Mouse (Mus musculus) hindbrain, embryonic 15.5 days (tissue): Measurements from ENCODE around the gene Cntnap5a. TPM values are rescaled to one million over a fixed set of nuclear protein-coding genes. Genes with fewer than 3 reads are reported as not detected.

Experiments
- ATAC-seq: fragments of 200-750 bp; cut with Nextera tagmentation; 2 replicates; pipeline ENCODE4 v1.8.0; 2017; ENCODE audit warnings: low read depth, moderate number of reproducible peaks, moderate TSS enrichment; ENCODE audit not compliant: low FRiP score
- H3K27ac ChIP-seq: fragments of 300-500 bp; sonication (generic); replicated peaks from 2 replicates; pipeline ENCODE4 v1.5.1; 2015; ENCODE audit warnings: mild to moderate bottlenecking, inconsistent platforms
- H3K27me3 ChIP-seq: fragments of 300-500 bp; sonication (generic); 2 replicates; pipeline ENCODE4 v1.6.1; 2015; ENCODE audit warnings: control low read depth, inconsistent platforms
- H3K36me3 ChIP-seq: fragments of 300-500 bp; sonication (generic); 2 replicates; pipeline ENCODE4 v1.6.1; 2015; ENCODE audit warnings: control low read depth, inconsistent platforms
- H3K4me1 ChIP-seq: fragments of 300-500 bp; sonication (generic); replicated peaks from 2 replicates; pipeline ENCODE4 v1.6.1; 2015; ENCODE audit warnings: control low read depth, inconsistent platforms
- H3K4me2 ChIP-seq: fragments of 300-500 bp; sonication (generic); 2 replicates; pipeline ENCODE4 v1.6.1; 2015; ENCODE audit warnings: moderate library complexity, mild to moderate bottlenecking, inconsistent platforms
- H3K4me3 ChIP-seq: fragments of 300-500 bp; sonication (generic); 2 replicates; pipeline ENCODE4 v1.5.1; 2015; ENCODE audit warnings: mild to moderate bottlenecking, inconsistent platforms
- H3K9ac ChIP-seq: fragments of 300-500 bp; sonication (generic); 2 replicates; pipeline ENCODE4 v1.6.1; 2015; ENCODE audit warnings: inconsistent platforms
- H3K9me3 ChIP-seq: fragments of 300-500 bp; sonication (generic); 2 replicates; pipeline ENCODE4 v1.6.1; 2016; ENCODE audit warnings: control low read depth, inconsistent platforms
- WGBS: fragments of 180-500 bp; shearing (Covaris S2); methylation state at CpG from one replicate; pipeline ENCODE4 v1.1.7; 2015; 5-methylcytosine and 5-hydroxymethylcytosine counted together
- polyA plus RNA-seq: library from polyadenylated mRNA; unstranded; fragments of >200 nt; fragmentation: Nextera tagmentation; extraction: Ambion mirVana; gene quantifications from 2 replicates; pipeline ENCODE4 v1.2.1, GENCODE M21; 2015

Cntnap5a gene
- polyA plus RNA-seq, 1 experiment from 2014 or later, result 3.4 TPM

GRCm38 (mm10) chr1:116281144-116281543 lies 596.6 kb downstream of the Cntnap5a start:
- ATAC-seq, result no peak
- H3K27me3 ChIP-seq, result no peaks in the 10 kb centered on the region
- no peak overlapping the region for H3K9ac ChIP-seq
- no peaks in the 10 kb centered on the region for H3K36me3 ChIP-seq
- no peak overlapping the region for H3K27ac ChIP-seq
- no peak overlapping the region for H3K4me3 ChIP-seq
- no peaks in the 10 kb centered on the region for H3K9me3 ChIP-seq
- H3K4me2 ChIP-seq, result no peak overlapping the region
- no peaks in the 10 kb centered on the region for H3K4me1 ChIP-seq

- H3K4me1 ChIP-seq, result no peaks in the 10 kb centered on the region
- WGBS, result 21% methylated on average over 1 of the region's 1 CpGs
- no peak for ATAC-seq
- H3K27me3 ChIP-seq, result no peaks in the 10 kb centered on the region
- no peaks in the 10 kb centered on the region for H3K9me3 ChIP-seq
- H3K27ac ChIP-seq, result no peak overlapping the region
- no peaks in the 10 kb centered on the region for H3K36me3 ChIP-seq
- no peak overlapping the region for H3K4me3 ChIP-seq
- H3K4me2 ChIP-seq, result no peak overlapping the region
- no peak overlapping the region for H3K9ac ChIP-seq
Observed at GRCm38 (mm10) chr1:116283968-116284367, 599.4 kb downstream of the Cntnap5a start.

GRCm38 (mm10) chr1:116306555-116306954 lies 622.0 kb downstream of the Cntnap5a start:
- H3K27me3 ChIP-seq, result no peaks in the 10 kb centered on the region
- no peaks in the 10 kb centered on the region for H3K4me1 ChIP-seq
- no peak overlapping the region for H3K4me3 ChIP-seq
- no peak for ATAC-seq
- 51% methylated on average over 3 of the region's 3 CpGs for WGBS
- no peak overlapping the region for H3K9ac ChIP-seq
- H3K4me2 ChIP-seq, result no peak overlapping the region
- H3K27ac ChIP-seq, result no peak overlapping the region
- H3K9me3 ChIP-seq, result no peaks in the 10 kb centered on the region
- no peaks in the 10 kb centered on the region for H3K36me3 ChIP-seq

- no peak for ATAC-seq
- Histone ChIP-seq H3K9ac (no peak overlapping the region), H3K4me2 (no peak overlapping the region), H3K9me3 (no peaks in the 10 kb centered on the region), H3K27ac (no peak overlapping the region), H3K4me1 (no peaks in the 10 kb centered on the region), H3K27me3 (no peaks in the 10 kb centered on the region), H3K36me3 (no peaks in the 10 kb centered on the region), H3K4me3 (no peak overlapping the region)
- WGBS, result 63% methylated on average over 3 of the region's 3 CpGs
Observed at GRCm38 (mm10) chr1:116311512-116311911, 627.0 kb downstream of the Cntnap5a start.

GRCm38 (mm10) chr1:116313269-116313668 lies 628.7 kb downstream of the Cntnap5a start:
- Histone ChIP-seq H3K27me3 (no peaks in the 10 kb centered on the region), H3K9me3 (no peaks in the 10 kb centered on the region), H3K27ac (no peak overlapping the region), H3K36me3 (no peaks in the 10 kb centered on the region), H3K9ac (no peak overlapping the region), H3K4me2 (no peak overlapping the region), H3K4me1 (no peaks in the 10 kb centered on the region), H3K4me3 (no peak overlapping the region)
- ATAC-seq, result no peak

GRCm38 (mm10) chr1:116324505-116324904 lies 639.9 kb downstream of the Cntnap5a start:
- Histone ChIP-seq H3K9ac (no peak overlapping the region), H3K36me3 (no peaks in the 10 kb centered on the region), H3K4me3 (no peak overlapping the region), H3K27ac (no peak overlapping the region), H3K4me1 (no peaks in the 10 kb centered on the region), H3K9me3 (no peaks in the 10 kb centered on the region), H3K27me3 (no peaks in the 10 kb centered on the region), H3K4me2 (no peak overlapping the region)
- no peak for ATAC-seq

- no peak overlapping the region for H3K9ac ChIP-seq
- no peaks in the 10 kb centered on the region for H3K9me3 ChIP-seq
- H3K4me2 ChIP-seq, result no peak overlapping the region
- H3K27me3 ChIP-seq, result no peaks in the 10 kb centered on the region
- no peaks in the 10 kb centered on the region for H3K36me3 ChIP-seq
- H3K27ac ChIP-seq, result no peak overlapping the region
- H3K4me3 ChIP-seq, result no peak overlapping the region
- no peaks in the 10 kb centered on the region for H3K4me1 ChIP-seq
- ATAC-seq, result no peak
Observed at GRCm38 (mm10) chr1:116353669-116354068, 669.1 kb downstream of the Cntnap5a start.

- Histone ChIP-seq H3K9me3 (no peaks in the 10 kb centered on the region), H3K27ac (no peak overlapping the region), H3K27me3 (no peaks in the 10 kb centered on the region), H3K4me2 (no peak overlapping the region), H3K36me3 (no peaks in the 10 kb centered on the region), H3K9ac (no peak overlapping the region), H3K4me3 (no peak overlapping the region), H3K4me1 (0 out of 2 replicates have a peak, but pooled peaks cover 8% of the 10 kb centered on the region)
- ATAC-seq, result no peak
- 34% methylated on average over 2 of the region's 2 CpGs for WGBS
Observed at GRCm38 (mm10) chr1:116365606-116366005, 681.0 kb downstream of the Cntnap5a start.

GRCm38 (mm10) chr1:116366171-116366570 lies 681.6 kb downstream of the Cntnap5a start:
- no peak for ATAC-seq
- no peak overlapping the region for H3K9ac ChIP-seq
- no peaks in the 10 kb centered on the region for H3K36me3 ChIP-seq
- H3K4me2 ChIP-seq, result no peak overlapping the region
- no peak overlapping the region for H3K4me3 ChIP-seq
- no peaks in the 10 kb centered on the region for H3K27me3 ChIP-seq
- H3K9me3 ChIP-seq, result no peaks in the 10 kb centered on the region
- 23% methylated on average over 2 of the region's 2 CpGs for WGBS
- no peak overlapping the region for H3K27ac ChIP-seq
- 0 out of 2 replicates have a peak, but pooled peaks cover 8% of the 10 kb centered on the region for H3K4me1 ChIP-seq

GRCm38 (mm10) chr1:116366806-116367205 lies 682.2 kb downstream of the Cntnap5a start:
- no peaks in the 10 kb centered on the region for H3K9me3 ChIP-seq
- H3K4me1 ChIP-seq, result 0 out of 2 replicates have a peak, but pooled peaks cover 8% of the 10 kb centered on the region
- no peak overlapping the region for H3K4me2 ChIP-seq
- no peak overlapping the region for H3K9ac ChIP-seq
- no peak overlapping the region for H3K27ac ChIP-seq
- no peaks in the 10 kb centered on the region for H3K36me3 ChIP-seq
- ATAC-seq, result peak; percentile 73; the same call in 1 of the 2 replicates
- H3K4me3 ChIP-seq, result no peak overlapping the region
- H3K27me3 ChIP-seq, result no peaks in the 10 kb centered on the region

- H3K36me3 ChIP-seq, result no peaks in the 10 kb centered on the region
- WGBS, result 26% methylated on average over 7 of the region's 7 CpGs
- H3K4me2 ChIP-seq, result no peak overlapping the region
- 0 out of 2 replicates have a peak, but pooled peaks cover 8% of the 10 kb centered on the region for H3K4me1 ChIP-seq
- H3K9me3 ChIP-seq, result no peaks in the 10 kb centered on the region
- peak; percentile 60; the same call in 1 of the 2 replicates for ATAC-seq
- H3K27ac ChIP-seq, result no peak overlapping the region
- H3K4me3 ChIP-seq, result no peak overlapping the region
- no peaks in the 10 kb centered on the region for H3K27me3 ChIP-seq
- no peak overlapping the region for H3K9ac ChIP-seq
Observed at GRCm38 (mm10) chr1:116367572-116367971, 683.0 kb downstream of the Cntnap5a start.

GRCm38 (mm10) chr1:116370817-116371216 lies 686.3 kb downstream of the Cntnap5a start:
- no peak for ATAC-seq
- H3K36me3 ChIP-seq, result no peaks in the 10 kb centered on the region
- WGBS, result 95% methylated on average over 4 of the region's 4 CpGs
- 0 out of 2 replicates have a peak, but pooled peaks cover 8% of the 10 kb centered on the region for H3K4me1 ChIP-seq
- H3K9me3 ChIP-seq, result no peaks in the 10 kb centered on the region
- no peaks in the 10 kb centered on the region for H3K27me3 ChIP-seq
- no peak overlapping the region for H3K4me2 ChIP-seq
- no peak overlapping the region for H3K4me3 ChIP-seq
- no peak overlapping the region for H3K27ac ChIP-seq
- no peak overlapping the region for H3K9ac ChIP-seq

- no peaks in the 10 kb centered on the region for H3K4me1 ChIP-seq
- no peaks in the 10 kb centered on the region for H3K36me3 ChIP-seq
- H3K27me3 ChIP-seq, result no peaks in the 10 kb centered on the region
- H3K9ac ChIP-seq, result no peak overlapping the region
- H3K4me3 ChIP-seq, result no peak overlapping the region
- no peaks in the 10 kb centered on the region for H3K9me3 ChIP-seq
- 91% methylated on average over 1 of the region's 1 CpGs for WGBS
- no peak for ATAC-seq
- H3K4me2 ChIP-seq, result no peak overlapping the region
- no peak overlapping the region for H3K27ac ChIP-seq
Observed at GRCm38 (mm10) chr1:116373551-116373950, 689.0 kb downstream of the Cntnap5a start.
